Mouse (Mus musculus) thymus, adult 2 months (tissue): Measurements from ENCODE around the gene Asmt. TPM values are rescaled to one million over a fixed set of nuclear protein-coding genes. Genes with fewer than 3 reads are reported as not detected.

Source experiments
- DNase-seq: peaks from one replicate; pipeline ENCODE4 v3.0.0; 2021
- H3K27ac ChIP-seq: fragments of 200-500 bp; 2 replicates; pipeline ENCODE4 v1.5.1; 2012; ENCODE audit warnings: low read length, control low read depth; ENCODE audit not compliant: control insufficient read depth, insufficient read depth
- H3K27me3 ChIP-seq: fragments of 200-500 bp; 2 replicates; pipeline ENCODE4 v1.6.1; 2012; ENCODE audit warnings: mild to moderate bottlenecking, low read length, moderate library complexity, mixed read lengths; ENCODE audit not compliant: control insufficient read depth, insufficient read depth
- H3K36me3 ChIP-seq: fragments of 200-500 bp; 2 replicates; pipeline ENCODE4 v1.6.1; 2012; ENCODE audit warnings: mild to moderate bottlenecking, low read length, moderate library complexity; ENCODE audit not compliant: control insufficient read depth, insufficient read depth
- H3K4me1 ChIP-seq: fragments of 200-500 bp; replicated peaks from 2 replicates; pipeline ENCODE4 v1.6.1; 2012; ENCODE audit warnings: low read length; ENCODE audit not compliant: control insufficient read depth, insufficient read depth
- H3K4me3 ChIP-seq: fragments of 200-500 bp; 2 replicates; pipeline ENCODE4 v1.5.1; 2012; ENCODE audit warnings: mild to moderate bottlenecking, low read length, control low read depth, moderate library complexity; ENCODE audit not compliant: control insufficient read depth, insufficient read depth
- CTCF ChIP-seq: fragments of 200-500 bp; IDR thresholded peaks from 2 replicates; pipeline ENCODE4 v1.5.1; 2012; ENCODE audit warnings: mild to moderate bottlenecking, control low read depth, low read length, moderate library complexity, borderline replicate concordance; ENCODE audit not compliant: control insufficient read depth, poor library complexity, insufficient read depth; ENCODE audit errors: extremely low read depth
- POLR2A ChIP-seq: fragments of 200-500 bp; IDR thresholded peaks from 2 replicates; pipeline ENCODE4 v1.6.1; 2012; ENCODE audit warnings: mild to moderate bottlenecking, low read length, control low read depth, moderate library complexity; ENCODE audit not compliant: control insufficient read depth, poor library complexity, insufficient read depth; ENCODE audit errors: extremely low read depth
- WGBS: fragments of 180-500 bp; shearing (Covaris S2); methylation state at CpG from one replicate; pipeline ENCODE4 v1.1.7; 2018; 5-methylcytosine and 5-hydroxymethylcytosine counted together
- polyA plus RNA-seq: library from polyadenylated mRNA; depleted of rRNA; stranded (reverse); fragments of >200 nt; gene quantifications from 2 replicates; pipeline ENCODE4 v1.2.3, GENCODE M21; 2012; rRNA removed

Gene Asmt
- not detected in 2 replicates for polyA plus RNA-seq

DNA sequence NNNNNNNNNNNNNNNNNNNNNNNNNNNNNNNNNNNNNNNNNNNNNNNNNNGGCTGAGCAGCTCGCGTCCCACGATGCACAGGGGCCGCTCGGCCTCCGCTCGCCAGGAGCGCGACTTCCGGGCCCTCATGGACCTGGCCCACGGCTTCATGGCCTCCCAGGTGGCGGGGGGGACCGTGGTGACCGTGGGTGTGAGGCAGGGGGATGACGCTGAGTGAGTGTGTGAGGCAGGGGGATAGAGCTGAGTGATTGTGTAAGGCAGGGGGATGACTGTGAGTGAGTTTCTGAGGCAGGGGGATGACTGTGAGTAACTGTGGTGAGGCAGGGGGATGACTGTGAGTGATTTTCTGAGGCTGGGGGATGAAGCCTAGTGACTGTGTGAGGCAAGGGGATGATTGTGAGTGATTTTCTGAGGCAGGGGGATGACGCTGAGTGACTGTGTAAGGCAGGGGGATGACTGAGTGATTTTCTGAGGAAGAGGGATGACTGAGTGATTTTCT lies at the start of gene Asmt:
TSS of gene Asmt (plus strand) at position 51 of the 499 bp plus-strand sequence.
- Histone ChIP-seq H3K4me1 (no peaks in the 10 kb centered on the region), H3K27me3 (no peaks in the 10 kb centered on the region), H3K36me3 (no peaks in the 10 kb centered on the region), H3K4me3 (no peak within 1 kb of the TSS), H3K27ac (no peak within 1 kb of the TSS)
- no peak for TF ChIP-seq CTCF
- TF ChIP-seq POLR2A, result no peak
- no peak for DNase-seq
- WGBS, result 92% methylated on average over 14 of the region's 16 CpGs

DNA sequence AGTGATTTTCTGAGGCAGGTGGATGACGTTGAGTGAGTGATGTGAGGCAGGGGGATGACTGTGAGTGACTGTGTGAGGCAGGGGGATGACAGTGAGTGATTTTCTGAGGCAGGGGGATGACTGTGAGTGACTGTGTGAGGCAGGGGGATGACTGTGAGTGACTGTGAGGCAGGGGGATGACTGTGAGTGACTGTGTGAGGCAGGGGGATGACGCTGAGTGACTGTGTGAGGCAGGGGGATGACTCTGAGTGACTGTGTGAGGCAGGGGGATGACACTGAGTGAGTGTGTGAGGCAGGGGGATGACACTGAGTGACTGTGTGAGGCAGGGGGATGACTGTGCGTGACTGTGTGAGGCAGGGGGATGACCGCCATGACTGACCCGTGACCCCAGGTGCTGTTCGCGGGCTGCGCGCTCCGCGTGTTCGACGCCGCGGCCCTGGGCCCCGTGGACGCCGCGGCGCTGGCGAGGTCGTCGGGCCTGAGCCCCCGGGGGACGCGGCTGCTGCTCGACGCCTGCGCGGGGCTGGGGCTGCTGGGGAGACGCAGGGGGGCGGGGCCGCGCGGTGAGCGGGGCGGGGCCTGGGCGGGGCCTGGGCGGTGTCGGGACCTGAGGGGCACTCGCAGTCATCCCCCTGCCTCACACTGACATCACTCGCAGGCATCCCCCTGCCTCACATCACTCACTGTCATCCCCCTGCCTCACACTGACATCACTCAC lies 948 bp downstream of the Asmt start:
- WGBS, result 91% methylated on average over 42 of the region's 42 CpGs
- Histone ChIP-seq H3K4me1 (no peaks in the 10 kb centered on the region), H3K27me3 (no peaks in the 10 kb centered on the region), H3K27ac (no peak overlapping the region), H3K4me3 (no peak overlapping the region), H3K36me3 (no peaks in the 10 kb centered on the region)
- DNase-seq, result no peak
- TF ChIP-seq POLR2A (no peak), CTCF (no peak)

GRCm38 (mm10) chrX:170674229-170674771 lies 1.9 kb downstream of the Asmt start:
- WGBS, result 83% methylated on average over 27 of the region's 27 CpGs

GRCm38 (mm10) chrX:170674885-170675876 lies 2.7 kb downstream of the Asmt start:
- TF ChIP-seq CTCF, result no peak
- no peak for TF ChIP-seq POLR2A
- DNase-seq, result no peak
- Histone ChIP-seq H3K4me1 (no peaks in the 10 kb centered on the region), H3K27ac (no peak overlapping the region), H3K36me3 (no peaks in the 10 kb centered on the region), H3K4me3 (no peak overlapping the region), H3K27me3 (no peaks in the 10 kb centered on the region)
- WGBS, result 92% methylated on average over 39 of the region's 39 CpGs

More at GRCm38 (mm10) chrX:170674229-170674771, 1.9 kb downstream of the Asmt start:
- TF ChIP-seq POLR2A, result no peak
- no peak for TF ChIP-seq CTCF
- Histone ChIP-seq H3K4me1 (no peaks in the 10 kb centered on the region), H3K27ac (no peak overlapping the region), H3K27me3 (no peaks in the 10 kb centered on the region), H3K4me3 (no peak overlapping the region), H3K36me3 (no peaks in the 10 kb centered on the region)
- no peak for DNase-seq

- WGBS, result 97% methylated on average over 38 of the region's 39 CpGs
- Histone ChIP-seq H3K4me3 (no peak overlapping the region), H3K36me3 (no peaks in the 10 kb centered on the region), H3K4me1 (no peaks in the 10 kb centered on the region), H3K27me3 (no peaks in the 10 kb centered on the region), H3K27ac (no peak overlapping the region)
- TF ChIP-seq CTCF, result no peak
- no peak for TF ChIP-seq POLR2A
- no peak for DNase-seq
These were observed 3.6 kb downstream of the Asmt start for GRCm38 (mm10) chrX:170675923-170676605.

- Histone ChIP-seq H3K27me3 (no peaks in the 10 kb centered on the region), H3K27ac (no peak overlapping the region), H3K36me3 (no peaks in the 10 kb centered on the region), H3K4me1 (no peaks in the 10 kb centered on the region), H3K4me3 (no peak overlapping the region)
- WGBS, result 97% methylated on average over 67 of the region's 67 CpGs
- TF ChIP-seq CTCF, result no peak
- DNase-seq, result no peak
These were observed 4.3 kb downstream of the Asmt start for GRCm38 (mm10) chrX:170676606-170677239.
